Mouse (Mus musculus): Measurements from ENCODE around the gene Nfkb1.
A peak's percentile ranks its signal among the peaks of the same experiment; 100 is the strongest.

Gene Nfkb1

GRCm38 (mm10) chr3:135702658-135703057 is 11.3 kb upstream of the Nfkb1 start:
- no peak for DNase-seq (ENCODE audit: low spot score)

- DNase-seq (ENCODE audit: low spot score), result no peak
These were observed 8.3 kb upstream of the Nfkb1 start for GRCm38 (mm10) chr3:135699523-135700264.

GRCm38 (mm10) chr3:135698466-135698975 is 7.2 kb upstream of the Nfkb1 start:
- DNase-seq (ENCODE audit: low spot score), result no peak

- DNase-seq (ENCODE audit: low spot score), result no peak
These were observed 4.9 kb upstream of the Nfkb1 start for GRCm38 (mm10) chr3:135696262-135696661.

- DNase-seq (ENCODE audit: low spot score), result peak; percentile 51
These were observed 1.7 kb upstream of the Nfkb1 start for GRCm38 (mm10) chr3:135692999-135693398.

GRCm38 (mm10) chr3:135690568-135691190 is 668 bp downstream of the Nfkb1 start:
- peak; percentile 70 for DNase-seq (ENCODE audit: low spot score)

GRCm38 (mm10) chr3:135689773-135690567 is 1.4 kb downstream of the Nfkb1 start:
- DNase-seq (ENCODE audit: low spot score), result no peak

- DNase-seq (ENCODE audit: low spot score), result no peak
These were observed 2.2 kb downstream of the Nfkb1 start for GRCm38 (mm10) chr3:135688970-135689772.

- DNase-seq (ENCODE audit: low spot score), result no peak
These were observed 3.4 kb downstream of the Nfkb1 start for GRCm38 (mm10) chr3:135687965-135688364.

GRCm38 (mm10) chr3:135686419-135686818 is 4.9 kb downstream of the Nfkb1 start:
- no peak for DNase-seq (ENCODE audit: low spot score)

GRCm38 (mm10) chr3:135683275-135683674 is 8.1 kb downstream of the Nfkb1 start:
- no peak for DNase-seq (ENCODE audit: low spot score)

- DNase-seq (ENCODE audit: low spot score), result no peak
These were observed 9.1 kb downstream of the Nfkb1 start for GRCm38 (mm10) chr3:135682240-135682639.

GRCm38 (mm10) chr3:135681272-135681783 is 10.0 kb downstream of the Nfkb1 start:
- DNase-seq (ENCODE audit: low spot score), result no peak

- no peak for DNase-seq (ENCODE audit: low spot score)
These were observed 11.0 kb downstream of the Nfkb1 start for GRCm38 (mm10) chr3:135680213-135680843.

- no peak for DNase-seq (ENCODE audit: low spot score)
These were observed 14.3 kb downstream of the Nfkb1 start for GRCm38 (mm10) chr3:135677064-135677463.

- DNase-seq (ENCODE audit: low spot score), result no peak
These were observed 15.0 kb downstream of the Nfkb1 start for GRCm38 (mm10) chr3:135676364-135676763.

GRCm38 (mm10) chr3:135675480-135675879 is 15.9 kb downstream of the Nfkb1 start:
- DNase-seq (ENCODE audit: low spot score), result no peak

GRCm38 (mm10) chr3:135674716-135675392 is 16.5 kb downstream of the Nfkb1 start:
- no peak for DNase-seq (ENCODE audit: low spot score)

- DNase-seq (ENCODE audit: low spot score), result no peak
These were observed 17.7 kb downstream of the Nfkb1 start for GRCm38 (mm10) chr3:135673695-135674094.

- no peak for DNase-seq (ENCODE audit: low spot score)
These were observed 18.3 kb downstream of the Nfkb1 start for GRCm38 (mm10) chr3:135673041-135673440.

Measured in embryo, embryonic 10.5 days (tissue).